Mouse (Mus musculus): Measurements from ENCODE around the gene Gin1. TPM values are rescaled to one million over a fixed set of nuclear protein-coding genes. Genes with fewer than 3 reads are reported as not detected.

Gene Gin1
- total RNA-seq, 2 experiments from 2014 or later: 8.8 to 10.3 TPM

DNA sequence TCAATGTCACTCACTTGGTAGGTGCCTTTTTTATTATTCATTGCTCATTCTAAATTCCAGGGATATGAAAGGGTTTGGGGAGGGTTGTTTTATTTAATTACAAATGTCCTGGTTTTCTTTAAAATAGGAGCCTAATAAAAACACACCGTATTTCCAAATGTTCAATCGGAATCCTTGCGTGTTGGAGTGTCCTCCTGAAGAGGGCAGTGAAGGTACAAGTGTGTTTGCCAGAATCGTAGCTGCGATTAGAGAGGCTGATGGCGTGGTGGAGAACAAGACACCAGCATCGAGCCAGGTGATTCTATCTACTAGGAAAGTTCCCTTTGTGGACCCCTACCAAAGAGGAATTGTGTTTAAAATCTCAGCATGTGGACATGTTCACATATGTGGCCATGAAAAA is 15.0 kb downstream of the Gin1 start:
- intact Hi-C loops (cut with DNase I): no loop called here
- no peak for DNase-seq

GRCm38 (mm10) chr1:97785685-97786393 is 15.9 kb downstream of the Gin1 start:
- no peak for DNase-seq
- intact Hi-C loops (cut with DNase I): no loop called here

GRCm38 (mm10) chr1:97787674-97788073 is 17.7 kb downstream of the Gin1 start:
- intact Hi-C loops (cut with DNase I): no loop called here
- DNase-seq: no peak

DNA sequence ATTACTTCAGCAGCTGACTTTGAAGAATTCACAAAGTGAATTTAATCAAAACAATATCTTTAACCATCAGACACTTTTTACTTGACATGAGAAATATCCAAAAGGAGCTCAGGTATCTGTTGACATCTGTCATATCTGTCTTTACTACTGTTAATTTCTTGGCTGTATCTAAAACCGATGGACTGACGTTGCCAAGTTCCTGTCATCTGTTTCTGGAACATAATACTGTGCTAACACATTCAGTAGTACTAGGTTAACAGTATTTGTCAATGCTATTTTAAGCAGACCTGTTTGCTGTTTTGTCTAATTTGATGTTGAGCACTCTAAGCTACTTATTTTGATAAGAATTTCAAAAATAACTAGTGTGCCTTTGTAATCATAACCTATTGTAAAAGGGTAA is 18.5 kb downstream of the Gin1 start:
- intact Hi-C loops (cut with DNase I): no loop called here
- DNase-seq: no peak

GRCm38 (mm10) chr1:97794110-97794509 is 24.1 kb downstream of the Gin1 start:
- DNase-seq: no peak
- intact Hi-C loops (cut with DNase I): loop anchor here (10.0 kb wide), 1 partner anchor 759 kb away; no protein-coding TSS in a partner anchor

DNA sequence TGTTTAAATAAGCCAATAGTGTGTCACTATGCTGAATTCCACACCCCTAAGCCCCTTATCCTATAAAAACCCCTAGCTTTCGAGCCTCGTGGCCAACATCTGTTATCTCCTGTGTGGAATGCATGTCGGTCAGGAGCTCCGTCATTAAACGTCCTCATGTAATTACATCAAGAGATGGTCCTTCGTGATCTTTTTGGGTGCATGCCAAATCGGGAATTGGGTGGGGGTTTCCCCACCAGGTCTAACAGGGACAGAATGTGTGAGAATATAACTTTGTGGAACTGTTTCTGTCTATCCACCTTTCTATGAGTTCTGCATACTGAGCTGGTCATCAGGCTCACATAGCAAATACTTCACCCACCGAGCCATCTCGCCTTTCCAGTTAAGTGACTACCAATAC is 26.0 kb downstream of the Gin1 start:
- intact Hi-C loops (cut with DNase I): loop anchor here (10.0 kb wide), 1 partner anchor 761 kb away; no protein-coding TSS in a partner anchor
- DNase-seq: no peak

DNA sequence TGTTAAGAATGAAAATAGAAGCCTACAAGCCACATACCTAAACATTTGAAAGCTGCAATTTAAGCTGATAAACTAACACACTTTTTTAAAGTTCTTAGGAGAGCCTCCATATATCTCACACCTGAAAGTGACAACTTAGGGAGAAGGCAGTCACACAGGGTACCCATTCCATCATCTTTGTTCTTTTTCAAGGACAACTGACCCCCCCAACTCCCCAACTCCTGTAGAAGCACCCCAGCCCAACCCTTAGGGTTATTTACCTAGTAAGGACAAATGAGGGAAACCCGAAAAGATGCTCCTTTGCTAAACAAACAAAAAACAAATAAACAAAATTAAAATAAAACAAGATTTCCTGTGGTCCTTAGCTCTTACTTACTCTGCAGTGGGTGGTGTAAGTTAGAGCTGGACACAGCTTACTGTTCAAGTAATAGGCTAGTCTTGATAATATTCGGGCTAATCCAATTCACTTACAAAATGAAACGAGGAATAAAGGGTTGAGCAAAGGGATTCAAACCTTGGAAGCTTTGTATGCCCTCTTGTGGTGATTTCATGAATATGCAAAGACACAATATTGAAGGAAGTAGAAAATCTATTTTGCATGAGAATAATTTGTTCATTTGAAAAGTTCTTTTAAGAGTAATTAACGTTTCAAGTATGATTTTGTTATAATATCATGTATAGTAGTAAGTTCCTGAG is 32.4 kb downstream of the Gin1 start:
- intact Hi-C loops (cut with DNase I): loop anchor here (10.0 kb wide), 1 partner anchor 78 kb away; no protein-coding TSS in a partner anchor

DNA sequence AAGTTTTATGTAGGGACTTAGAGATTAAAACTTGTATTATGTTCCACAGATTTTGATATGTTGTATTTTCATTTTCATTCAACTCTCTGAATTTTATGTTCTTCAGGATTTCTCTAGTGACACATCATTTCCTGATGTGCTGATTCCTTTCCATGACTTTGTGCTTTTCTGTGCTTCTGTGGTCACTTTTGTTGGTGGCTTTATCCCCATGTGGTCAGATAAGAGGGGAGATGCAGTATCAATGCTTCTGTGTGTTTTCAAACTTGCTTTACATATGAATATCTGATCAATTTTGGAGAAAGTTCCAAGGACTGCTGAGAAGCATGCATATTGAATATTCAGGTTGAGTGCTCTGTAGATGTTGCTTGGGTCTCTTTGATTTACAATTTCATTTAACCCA is 34.5 kb downstream of the Gin1 start:
- intact Hi-C loops (cut with DNase I): loop anchor here (10.0 kb wide), 1 partner anchor 80 kb away; no protein-coding TSS in a partner anchor
- no peak for DNase-seq

More for the DNA sequence above, 32.4 kb downstream of the Gin1 start:
- DNase-seq: no peak

DNA sequence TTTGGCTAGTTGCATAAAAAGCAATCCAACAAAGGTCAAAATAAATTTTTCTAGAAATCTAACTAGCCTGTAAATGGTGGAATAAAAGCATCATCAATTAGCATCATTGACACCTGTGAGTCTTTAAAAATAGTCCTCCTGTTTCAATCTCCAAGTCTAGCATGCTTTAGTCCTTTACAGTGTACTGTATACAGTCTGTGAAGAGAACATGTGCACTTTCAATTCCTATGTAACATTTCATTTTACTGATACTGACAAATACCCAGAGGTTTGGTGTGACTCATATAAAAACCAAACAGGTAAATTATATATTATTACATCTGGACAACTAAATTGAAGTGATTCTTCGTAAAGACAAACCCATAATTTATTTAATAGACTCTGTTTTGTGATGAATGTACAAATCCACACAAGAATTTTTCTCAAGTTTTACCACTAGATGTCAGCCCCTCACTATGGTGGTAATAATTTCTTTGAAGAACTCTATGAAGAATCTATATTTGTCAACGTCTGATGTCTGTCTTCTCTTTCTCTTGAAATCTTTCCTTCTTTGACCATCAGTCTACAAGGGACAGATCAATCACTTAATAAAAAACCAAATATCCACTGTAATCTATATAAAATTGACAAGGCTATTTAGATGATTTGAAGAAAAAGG is 39.4 kb downstream of the Gin1 start:
- no peak for DNase-seq
- intact Hi-C loops (cut with DNase I): loop anchor here (2.0 to 10.0 kb wide), 3 partner anchors 85 to 541 kb away; no protein-coding TSS in a partner anchor

GRCm38 (mm10) chr1:97821282-97821681 is 51.3 kb downstream of the Gin1 start:
- DNase-seq: no peak
- intact Hi-C loops (cut with DNase I): no loop called here

GRCm38 (mm10) chr1:97822203-97822602 is 52.2 kb downstream of the Gin1 start:
- no peak for DNase-seq
- intact Hi-C loops (cut with DNase I): no loop called here

- intact Hi-C loops (cut with DNase I): no loop called here
- no peak for DNase-seq
Observed at GRCm38 (mm10) chr1:97822904-97823303, 52.9 kb downstream of the Gin1 start.

DNA sequence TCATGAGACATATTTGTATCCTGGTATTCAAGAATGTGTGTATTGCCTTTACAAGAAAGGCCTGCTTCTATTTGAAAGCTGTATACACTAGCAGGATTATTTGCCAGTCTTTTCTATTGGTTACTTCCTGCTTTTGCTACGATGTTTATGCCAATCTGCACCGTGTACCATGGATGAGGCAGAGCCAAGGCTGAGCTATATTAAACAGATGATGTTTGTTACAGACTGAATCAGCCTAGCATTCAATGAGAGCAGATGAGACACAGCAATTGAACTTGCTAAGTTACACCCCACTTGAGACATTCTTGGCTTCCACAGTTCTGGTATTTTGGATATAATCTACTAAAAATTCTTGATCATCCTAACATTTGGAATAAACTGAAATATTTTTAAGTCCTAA is 57.6 kb downstream of the Gin1 start:
- intact Hi-C loops (cut with DNase I): no loop called here
- no peak for DNase-seq

DNA sequence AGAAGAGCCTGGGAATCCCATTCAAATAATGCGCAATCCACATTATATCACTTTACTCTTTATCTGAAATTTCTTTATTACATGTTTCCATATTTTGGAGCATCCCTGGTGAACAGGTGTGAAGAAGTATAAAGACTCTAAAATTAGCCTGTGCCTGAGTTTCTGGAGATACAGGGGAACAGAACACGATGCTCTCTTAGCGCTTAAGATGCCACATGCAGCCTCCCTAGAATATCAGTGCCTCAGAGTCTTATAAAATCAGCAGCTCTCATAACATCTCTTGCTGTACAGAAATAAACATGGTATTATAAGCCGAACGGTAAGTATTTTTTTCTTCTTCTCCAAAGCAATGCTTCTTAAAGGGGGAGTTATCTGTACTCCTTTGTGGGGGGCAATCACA is 58.1 kb downstream of the Gin1 start:
- no peak for DNase-seq
- intact Hi-C loops (cut with DNase I): no loop called here

- intact Hi-C loops (cut with DNase I): no loop called here
- DNase-seq: peak; percentile 63 to 72
Observed at GRCm38 (mm10) chr1:97833466-97834353, 63.7 kb downstream of the Gin1 start.

GRCm38 (mm10) chr1:97834354-97834822 is 64.4 kb downstream of the Gin1 start:
- no peak for DNase-seq
- intact Hi-C loops (cut with DNase I): no loop called here

All from heart, postnatal 14 days (tissue).